Mouse (Mus musculus) hindbrain, embryonic 12.5 days (tissue): Measurements from ENCODE around the gene 0610040J01Rik. TPM values are rescaled to one million over a fixed set of nuclear protein-coding genes. Genes with fewer than 3 reads are reported as not detected.

Experiments
- ATAC-seq: fragments of 200-750 bp; cut with Nextera tagmentation; 2 replicates; pipeline ENCODE4 v1.8.0; 2017; ENCODE audit warnings: moderate TSS enrichment; ENCODE audit not compliant: low FRiP score
- H3K27ac ChIP-seq: fragments of 300-500 bp; sonication (generic); 2 replicates; pipeline ENCODE4 v1.5.1; 2016; ENCODE audit warnings: mild to moderate bottlenecking
- H3K27me3 ChIP-seq: fragments of 300-500 bp; sonication (generic); 2 replicates; pipeline ENCODE4 v1.6.1; 2016; ENCODE audit warnings: mild to moderate bottlenecking
- H3K36me3 ChIP-seq: fragments of 300-500 bp; sonication (generic); 2 replicates; pipeline ENCODE4 v1.6.1; 2016; ENCODE audit warnings: mild to moderate bottlenecking
- H3K4me1 ChIP-seq: fragments of 300-500 bp; sonication (generic); 2 replicates; pipeline ENCODE4 v1.6.1; 2016
- H3K4me2 ChIP-seq: fragments of 300-500 bp; sonication (generic); replicated peaks from 2 replicates; pipeline ENCODE4 v1.6.1; 2016; ENCODE audit warnings: mild to moderate bottlenecking
- H3K4me3 ChIP-seq: fragments of 300-500 bp; sonication (generic); 2 replicates; pipeline ENCODE4 v1.5.1; 2016; ENCODE audit warnings: mild to moderate bottlenecking
- H3K9ac ChIP-seq: fragments of 300-500 bp; sonication (generic); 2 replicates; pipeline ENCODE4 v1.6.1; 2016; ENCODE audit warnings: mild to moderate bottlenecking, moderate library complexity
- H3K9me3 ChIP-seq: fragments of 300-500 bp; sonication (generic); replicated peaks from 2 replicates; pipeline ENCODE4 v1.6.1; 2016; ENCODE audit warnings: mild to moderate bottlenecking
- WGBS: fragments of 180-500 bp; shearing (Covaris S2); methylation state at CpG from one replicate; pipeline ENCODE4 v1.1.7; 2016; 5-methylcytosine and 5-hydroxymethylcytosine counted together
- polyA plus RNA-seq: library from polyadenylated mRNA; unstranded; fragments of >200 nt; fragmentation: Nextera tagmentation; extraction: Ambion mirVana; gene quantifications from 2 replicates; pipeline ENCODE4 v1.2.1, GENCODE M21; 2016

The 0610040J01Rik gene
- polyA plus RNA-seq, 1 experiment from 2014 or later: 4.8 TPM

GRCm38 (mm10) chr5:63821176-63821575 is 9.0 kb downstream of the 0610040J01Rik start:
- no peaks in the 10 kb centered on the region for H3K36me3 ChIP-seq
- 88% methylated on average over 5 of the region's 5 CpGs for WGBS
- H3K4me3 ChIP-seq: no peak overlapping the region

GRCm38 (mm10) chr5:63821860-63822259 is 9.7 kb downstream of the 0610040J01Rik start:
- H3K4me3 ChIP-seq: no peak overlapping the region

More at GRCm38 (mm10) chr5:63821176-63821575, 9.0 kb downstream of the 0610040J01Rik start:
- Histone ChIP-seq H3K9me3 (no peaks in the 10 kb centered on the region), H3K4me1 (no peaks in the 10 kb centered on the region), H3K27me3 (no peaks in the 10 kb centered on the region), H3K9ac (no peak overlapping the region), H3K27ac (no peak overlapping the region), H3K4me2 (no peak overlapping the region)
- ATAC-seq: no peak

GRCm38 (mm10) chr5:63823362-63824332 is 11.5 kb downstream of the 0610040J01Rik start:
- 80% methylated on average over 10 of the region's 10 CpGs for WGBS

More at GRCm38 (mm10) chr5:63821860-63822259, 9.7 kb downstream of the 0610040J01Rik start:
- no peak overlapping the region for H3K4me2 ChIP-seq
- H3K27ac ChIP-seq: no peak overlapping the region
- 82% methylated on average over 8 of the region's 8 CpGs for WGBS
- H3K27me3 ChIP-seq: no peaks in the 10 kb centered on the region
- no peaks in the 10 kb centered on the region for H3K9me3 ChIP-seq
- no peak for ATAC-seq
- H3K36me3 ChIP-seq: no peaks in the 10 kb centered on the region
- H3K9ac ChIP-seq: no peak overlapping the region
- no peaks in the 10 kb centered on the region for H3K4me1 ChIP-seq

GRCm38 (mm10) chr5:63824599-63825350 is 12.6 kb downstream of the 0610040J01Rik start:
- H3K36me3 ChIP-seq: no peaks in the 10 kb centered on the region
- no peak for ATAC-seq
- H3K27me3 ChIP-seq: no peaks in the 10 kb centered on the region
- no peak overlapping the region for H3K9ac ChIP-seq
- H3K4me3 ChIP-seq: no peak overlapping the region
- H3K4me2 ChIP-seq: no peak overlapping the region
- no peaks in the 10 kb centered on the region for H3K9me3 ChIP-seq
- 86% methylated on average over 8 of the region's 8 CpGs for WGBS
- no peak overlapping the region for H3K27ac ChIP-seq
- H3K4me1 ChIP-seq: 0 out of 2 replicates have a peak, but pooled peaks cover 3% of the 10 kb centered on the region

More at GRCm38 (mm10) chr5:63823362-63824332, 11.5 kb downstream of the 0610040J01Rik start:
- 0 out of 2 replicates have a peak, but pooled peaks cover 3% of the 10 kb centered on the region for H3K4me1 ChIP-seq
- H3K4me3 ChIP-seq: no peak overlapping the region
- ATAC-seq: no peak
- H3K27me3 ChIP-seq: no peaks in the 10 kb centered on the region
- no peaks in the 10 kb centered on the region for H3K36me3 ChIP-seq
- no peaks in the 10 kb centered on the region for H3K9me3 ChIP-seq
- no peak overlapping the region for H3K27ac ChIP-seq
- no peak overlapping the region for H3K9ac ChIP-seq
- H3K4me2 ChIP-seq: no peak overlapping the region

GRCm38 (mm10) chr5:63825881-63826280 is 13.7 kb downstream of the 0610040J01Rik start:
- Histone ChIP-seq H3K9me3 (no peaks in the 10 kb centered on the region), H3K27me3 (no peaks in the 10 kb centered on the region), H3K4me2 (no peak overlapping the region), H3K36me3 (no peaks in the 10 kb centered on the region), H3K4me3 (no peak overlapping the region), H3K9ac (no peak overlapping the region), H3K4me1 (0 out of 2 replicates have a peak, but pooled peaks cover 3% of the 10 kb centered on the region), H3K27ac (no peak overlapping the region)
- ATAC-seq: no peak
- 79% methylated on average over 5 of the region's 5 CpGs for WGBS

- Histone ChIP-seq H3K4me2 (no peak overlapping the region), H3K36me3 (no peaks in the 10 kb centered on the region), H3K4me3 (no peak overlapping the region), H3K9ac (no peak overlapping the region), H3K27ac (no peak overlapping the region), H3K27me3 (no peaks in the 10 kb centered on the region), H3K9me3 (no peaks in the 10 kb centered on the region), H3K4me1 (0 out of 2 replicates have a peak, but pooled peaks cover 3% of the 10 kb centered on the region)
- no peak for ATAC-seq
- 77% methylated on average over 6 of the region's 6 CpGs for whole genome bisulfite sequencing
Measured at GRCm38 (mm10) chr5:63827006-63827405, 14.8 kb downstream of the 0610040J01Rik start.

- Histone ChIP-seq H3K27me3 (no peaks in the 10 kb centered on the region), H3K9ac (no peak overlapping the region), H3K4me3 (no peak overlapping the region), H3K4me2 (no peak overlapping the region), H3K4me1 (0 out of 2 replicates have a peak, but pooled peaks cover 3% of the 10 kb centered on the region), H3K27ac (no peak overlapping the region), H3K9me3 (no peaks in the 10 kb centered on the region), H3K36me3 (no peaks in the 10 kb centered on the region)
- no peak for ATAC-seq
- WGBS: 59% methylated on average over 5 of the region's 5 CpGs
Measured at GRCm38 (mm10) chr5:63827415-63828053, 15.4 kb downstream of the 0610040J01Rik start.

GRCm38 (mm10) chr5:63828380-63829185 is 16.4 kb downstream of the 0610040J01Rik start:
- no peak overlapping the region for H3K4me2 ChIP-seq
- 78% methylated on average over 10 of the region's 10 CpGs for WGBS
- no peaks in the 10 kb centered on the region for H3K9me3 ChIP-seq
- H3K36me3 ChIP-seq: no peaks in the 10 kb centered on the region
- H3K4me3 ChIP-seq: no peak overlapping the region
- H3K4me1 ChIP-seq: 0 out of 2 replicates have a peak, but pooled peaks cover 3% of the 10 kb centered on the region
- no peak overlapping the region for H3K27ac ChIP-seq
- no peak overlapping the region for H3K9ac ChIP-seq
- ATAC-seq: no peak
- H3K27me3 ChIP-seq: no peaks in the 10 kb centered on the region

- 87% methylated on average over 4 of the region's 4 CpGs for WGBS
- H3K4me2 ChIP-seq: no peak overlapping the region
- no peak for ATAC-seq
Measured at GRCm38 (mm10) chr5:63831054-63831453, 18.9 kb downstream of the 0610040J01Rik start.

GRCm38 (mm10) chr5:63833955-63834354 is 21.8 kb downstream of the 0610040J01Rik start:
- Histone ChIP-seq H3K27me3 (no peaks in the 10 kb centered on the region), H3K9ac (no peak overlapping the region), H3K4me1 (no peaks in the 10 kb centered on the region), H3K4me2 (no peak overlapping the region), H3K27ac (no peak overlapping the region), H3K4me3 (no peak overlapping the region), H3K36me3 (no peaks in the 10 kb centered on the region), H3K9me3 (no peaks in the 10 kb centered on the region)
- no peak for ATAC-seq
- 58% methylated on average over 5 of the region's 5 CpGs for WGBS

More at GRCm38 (mm10) chr5:63831054-63831453, 18.9 kb downstream of the 0610040J01Rik start:
- H3K36me3 ChIP-seq: no peaks in the 10 kb centered on the region
- H3K9me3 ChIP-seq: no peaks in the 10 kb centered on the region
- no peak overlapping the region for H3K27ac ChIP-seq
- H3K4me3 ChIP-seq: no peak overlapping the region
- no peak overlapping the region for H3K9ac ChIP-seq
- H3K4me1 ChIP-seq: 0 out of 2 replicates have a peak, but pooled peaks cover 3% of the 10 kb centered on the region
- H3K27me3 ChIP-seq: no peaks in the 10 kb centered on the region

GRCm38 (mm10) chr5:63834435-63834834 is 22.3 kb downstream of the 0610040J01Rik start:
- no peak for ATAC-seq
- 88% methylated on average over 3 of the region's 3 CpGs for WGBS
- no peak overlapping the region for H3K4me3 ChIP-seq
- H3K4me1 ChIP-seq: no peaks in the 10 kb centered on the region
- no peaks in the 10 kb centered on the region for H3K27me3 ChIP-seq
- no peak overlapping the region for H3K4me2 ChIP-seq
- no peaks in the 10 kb centered on the region for H3K9me3 ChIP-seq
- no peak overlapping the region for H3K27ac ChIP-seq
- no peaks in the 10 kb centered on the region for H3K36me3 ChIP-seq
- no peak overlapping the region for H3K9ac ChIP-seq
